Mouse (Mus musculus) limb, embryonic 15.5 days (tissue): ENCODE measurements around the gene Ip6k1. TPM values are rescaled to one million over a fixed set of nuclear protein-coding genes. Genes with fewer than 3 reads are reported as not detected.

Experiments used
- ATAC-seq: fragments of 200-750 bp; cut with Nextera tagmentation; 2 replicates; pipeline ENCODE4 v1.8.0; 2017; ENCODE audit warnings: low read depth, moderate TSS enrichment; ENCODE audit not compliant: insufficient number of reproducible peaks, low FRiP score, low TSS enrichment
- H3K27ac ChIP-seq: fragments of 300-500 bp; sonication (generic); 2 replicates; pipeline ENCODE4 v1.5.1; 2015; ENCODE audit warnings: moderate library complexity, mild to moderate bottlenecking, inconsistent platforms
- H3K27me3 ChIP-seq: fragments of 300-500 bp; sonication (generic); 2 replicates; pipeline ENCODE4 v1.6.1; 2015; ENCODE audit warnings: inconsistent platforms
- H3K36me3 ChIP-seq: fragments of 300-500 bp; sonication (generic); 2 replicates; pipeline ENCODE4 v1.6.1; 2015; ENCODE audit warnings: inconsistent platforms
- H3K4me1 ChIP-seq: fragments of 300-500 bp; sonication (generic); 2 replicates; pipeline ENCODE4 v1.6.1; 2015; ENCODE audit warnings: inconsistent platforms
- H3K4me2 ChIP-seq: fragments of 300-500 bp; sonication (generic); 2 replicates; pipeline ENCODE4 v1.6.1; 2015; ENCODE audit warnings: mild to moderate bottlenecking, inconsistent platforms
- H3K4me3 ChIP-seq: fragments of 300-500 bp; sonication (generic); 2 replicates; pipeline ENCODE4 v1.5.1; 2015; ENCODE audit warnings: mild to moderate bottlenecking, inconsistent platforms
- H3K9ac ChIP-seq: fragments of 300-500 bp; sonication (generic); 2 replicates; pipeline ENCODE4 v1.6.1; 2015; ENCODE audit warnings: inconsistent platforms
- H3K9me3 ChIP-seq: fragments of 300-500 bp; sonication (generic); 2 replicates; pipeline ENCODE4 v1.6.1; 2016; ENCODE audit warnings: inconsistent platforms
- WGBS: fragments of 180-500 bp; shearing (Covaris S2); methylation state at CpG from one replicate; pipeline ENCODE4 v1.1.7; 2015; 5-methylcytosine and 5-hydroxymethylcytosine counted together
- polyA plus RNA-seq: library from polyadenylated mRNA; unstranded; fragments of >200 nt; fragmentation: Nextera tagmentation; extraction: Ambion mirVana; gene quantifications from 2 replicates; pipeline ENCODE4 v1.2.1, GENCODE M21; 2015

The Ip6k1 gene
- polyA plus RNA-seq, 1 experiment from 2014 or later, result 64.3 TPM

DNA sequence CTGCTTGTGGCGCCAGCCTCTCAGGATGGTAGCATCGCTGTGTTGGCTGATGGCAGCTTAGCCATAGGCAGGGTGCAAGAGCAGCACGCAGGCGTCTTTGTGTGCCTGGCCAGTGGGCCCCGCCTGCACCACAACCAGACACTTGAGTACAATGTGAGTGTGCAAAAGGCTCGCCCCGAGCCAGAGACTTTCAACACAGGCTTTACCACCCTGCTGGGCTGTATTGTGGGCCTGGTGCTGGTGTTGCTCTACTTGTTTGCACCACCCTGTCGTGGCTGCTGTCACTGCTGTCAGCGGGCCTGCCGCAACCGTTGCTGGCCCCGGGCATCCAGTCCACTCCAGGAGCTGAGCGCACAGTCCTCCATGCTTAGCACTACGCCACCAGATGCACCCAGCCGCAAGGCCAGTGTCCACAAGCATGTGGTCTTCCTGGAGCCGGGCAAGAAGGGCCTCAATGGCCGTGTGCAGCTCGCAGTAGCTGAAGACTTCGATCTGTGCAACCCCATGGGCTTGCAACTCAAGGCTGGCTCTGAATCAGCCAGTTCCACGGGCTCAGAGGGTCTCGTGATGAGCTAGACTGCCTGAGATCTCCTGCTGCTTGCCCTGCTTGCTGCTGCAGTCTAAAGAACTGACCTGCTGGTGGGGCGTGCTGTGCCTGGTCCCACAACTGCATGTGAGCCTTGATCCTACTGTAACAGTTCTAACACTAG, 52.2 kb downstream of the Ip6k1 start:
- ATAC-seq, result no peak
- Histone ChIP-seq H3K36me3 (peaks cover 81% of the 10 kb centered on the region), H3K9ac (no peak overlapping the region), H3K9me3 (no peaks in the 10 kb centered on the region), H3K4me3 (no peak overlapping the region), H3K4me1 (peaks cover 44% of the 10 kb centered on the region), H3K27me3 (no peaks in the 10 kb centered on the region), H3K27ac (no peak overlapping the region), H3K4me2 (no peak overlapping the region)
- WGBS, result 87% methylated on average over 22 of the region's 22 CpGs

DNA sequence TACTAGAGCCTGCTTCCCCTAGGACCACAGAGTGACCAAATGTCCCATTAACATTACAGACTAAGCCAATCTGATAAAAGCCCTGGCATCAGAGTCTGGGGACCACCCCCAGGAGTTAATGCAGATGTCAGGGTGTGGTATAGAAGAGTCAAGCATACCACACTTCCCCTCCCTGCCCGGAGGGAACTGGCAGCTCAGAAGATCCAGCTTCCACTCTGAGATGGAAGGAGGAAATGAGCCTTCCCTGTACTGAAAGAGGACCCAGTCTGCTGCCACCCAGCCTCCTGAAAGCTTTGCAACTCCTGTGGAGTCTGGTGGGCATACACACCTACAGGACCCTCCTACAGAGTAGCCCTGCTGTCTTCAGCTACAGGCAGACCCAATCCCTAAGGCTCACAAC, 52.8 kb downstream of the Ip6k1 start:
- H3K4me1 ChIP-seq, result peaks cover 38% of the 10 kb centered on the region
- H3K9me3 ChIP-seq, result no peaks in the 10 kb centered on the region
- H3K36me3 ChIP-seq, result peaks cover 87% of the 10 kb centered on the region
- no peak overlapping the region for H3K9ac ChIP-seq
- no peak overlapping the region for H3K4me2 ChIP-seq
- no peak for ATAC-seq
- 71% methylated on average over 1 of the region's 1 CpGs for WGBS
- H3K27me3 ChIP-seq, result no peaks in the 10 kb centered on the region
- H3K4me3 ChIP-seq, result no peak overlapping the region
- no peak overlapping the region for H3K27ac ChIP-seq

DNA sequence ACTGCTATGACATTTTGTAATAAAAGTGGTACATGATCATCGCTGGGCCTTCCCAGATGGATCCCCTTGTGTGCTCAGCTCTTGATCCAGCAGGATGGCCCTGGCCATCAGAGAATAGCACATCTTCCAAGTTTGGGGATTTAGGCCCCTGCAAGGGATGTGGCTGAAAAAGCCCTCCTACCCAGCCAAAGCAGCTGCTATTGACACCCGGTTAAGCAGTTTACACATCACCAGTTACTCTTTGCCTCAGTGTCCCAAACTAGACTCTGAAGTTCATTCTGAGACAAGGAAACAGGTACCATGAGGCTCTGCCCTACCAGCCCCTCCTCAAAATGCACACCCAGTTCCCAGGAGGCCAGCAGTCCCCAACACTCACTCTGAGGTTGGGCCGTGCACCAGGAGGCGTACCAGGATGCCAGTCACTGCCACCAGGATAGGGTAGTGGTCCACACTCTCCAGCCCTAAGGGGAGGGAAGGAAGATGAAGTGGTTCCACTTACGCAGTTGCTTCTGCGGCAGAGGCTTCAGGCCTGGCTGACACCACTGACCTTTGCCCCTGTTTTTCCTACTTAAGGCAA, 53.4 kb downstream of the Ip6k1 start:
- Histone ChIP-seq H3K4me2 (no peak overlapping the region), H3K4me1 (peaks cover 31% of the 10 kb centered on the region), H3K9ac (no peak overlapping the region), H3K4me3 (no peak overlapping the region), H3K27ac (no peak overlapping the region), H3K9me3 (no peaks in the 10 kb centered on the region), H3K36me3 (peaks cover 88% of the 10 kb centered on the region), H3K27me3 (no peaks in the 10 kb centered on the region)
- 84% methylated on average over 6 of the region's 6 CpGs for WGBS
- no peak for ATAC-seq

DNA sequence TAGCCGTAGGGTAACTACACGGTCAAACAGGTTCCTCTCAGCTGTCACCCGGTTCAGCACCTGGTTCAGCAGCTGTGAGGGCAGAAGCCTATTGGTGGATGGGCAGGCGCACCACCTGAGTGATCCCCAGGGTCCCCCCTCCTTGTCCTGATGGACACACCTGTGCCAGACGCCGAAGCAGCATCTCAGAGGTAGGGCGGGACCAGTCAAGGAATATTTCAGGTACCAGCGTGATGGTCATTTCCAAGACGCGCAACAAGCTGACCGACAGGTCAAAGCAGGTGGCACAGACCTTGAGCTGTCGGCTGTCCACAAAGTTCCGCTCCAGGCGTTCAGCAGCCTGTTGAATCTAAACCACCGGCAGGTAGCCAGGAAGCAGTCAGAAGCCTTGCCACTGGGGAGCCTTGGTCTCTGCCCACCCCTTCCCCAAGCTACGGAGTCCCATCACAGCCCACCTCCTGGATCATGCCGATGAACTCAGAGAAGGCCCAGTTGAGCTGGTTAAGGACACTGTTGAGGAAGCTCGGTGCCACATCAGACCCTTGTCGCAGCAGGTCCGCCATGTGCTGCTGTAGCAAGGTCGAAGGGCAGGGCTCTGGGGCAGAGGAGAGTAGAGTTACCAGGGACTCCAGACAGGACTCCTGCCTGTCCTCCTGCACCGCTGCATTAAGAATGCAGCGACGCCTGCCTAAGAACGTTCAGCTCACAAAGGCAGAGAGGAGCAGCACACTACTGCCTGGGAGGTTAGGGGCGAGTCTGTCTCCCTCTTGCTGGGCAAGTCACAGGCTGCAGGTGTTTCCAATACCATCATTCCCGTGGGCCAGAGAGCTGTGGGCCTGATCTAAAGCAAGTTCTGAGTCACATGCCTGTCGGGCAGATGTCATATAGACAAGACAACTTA, 54.3 kb downstream of the Ip6k1 start:
- H3K27ac ChIP-seq, result no peak overlapping the region
- no peak overlapping the region for H3K4me3 ChIP-seq
- no peak overlapping the region for H3K4me2 ChIP-seq
- 79% methylated on average over 28 of the region's 28 CpGs for WGBS
- H3K27me3 ChIP-seq, result no peaks in the 10 kb centered on the region
- peaks cover 22% of the 10 kb centered on the region for H3K4me1 ChIP-seq
- peaks cover 88% of the 10 kb centered on the region for H3K36me3 ChIP-seq
- no peaks in the 10 kb centered on the region for H3K9me3 ChIP-seq
- ATAC-seq, result no peak
- H3K9ac ChIP-seq, result no peak overlapping the region

DNA sequence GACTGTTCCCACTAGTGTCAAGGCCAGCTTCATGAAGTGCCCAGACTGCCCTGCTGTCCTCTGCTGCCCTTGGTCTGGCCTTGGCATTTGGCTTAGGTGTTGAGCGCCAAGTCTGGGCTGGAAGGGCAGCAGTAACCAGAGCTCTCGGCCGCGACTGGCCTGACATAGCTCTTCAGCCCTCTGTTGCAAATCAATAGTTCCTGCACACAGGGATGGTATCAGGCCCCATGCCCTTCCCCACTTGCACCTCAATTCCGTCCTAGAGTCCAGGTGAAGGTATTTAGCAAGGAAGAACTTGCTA, 54.9 kb downstream of the Ip6k1 start:
- H3K27me3 ChIP-seq, result no peaks in the 10 kb centered on the region
- H3K36me3 ChIP-seq, result peaks cover 88% of the 10 kb centered on the region
- 80% methylated on average over 5 of the region's 5 CpGs for WGBS
- H3K9ac ChIP-seq, result no peak overlapping the region
- H3K4me2 ChIP-seq, result no peak overlapping the region
- H3K4me3 ChIP-seq, result no peak overlapping the region
- H3K27ac ChIP-seq, result no peak overlapping the region
- H3K4me1 ChIP-seq, result peaks cover 17% of the 10 kb centered on the region
- no peak for ATAC-seq
- no peaks in the 10 kb centered on the region for H3K9me3 ChIP-seq

DNA sequence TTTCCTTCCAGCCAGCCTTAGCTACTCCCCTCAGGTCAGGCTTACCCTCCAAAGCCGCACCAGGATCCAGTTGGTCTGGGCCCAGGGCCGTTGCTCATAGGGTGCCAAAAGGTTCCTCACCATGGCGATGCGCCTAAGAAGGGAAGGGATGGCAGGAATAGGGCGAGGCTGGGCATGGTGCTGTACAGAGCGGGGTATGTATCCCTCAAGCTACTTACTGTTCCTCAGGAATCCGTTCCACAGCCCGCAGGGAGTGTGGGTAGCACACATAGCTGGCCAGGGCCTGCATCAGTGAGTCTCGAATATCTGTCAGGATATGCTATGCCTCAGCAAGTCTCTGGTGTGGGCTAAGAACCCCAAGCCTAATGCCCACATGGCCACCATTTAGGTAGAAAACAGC, 56.0 kb downstream of the Ip6k1 start:
- ATAC-seq, result no peak
- WGBS, result 94% methylated on average over 9 of the region's 9 CpGs

DNA sequence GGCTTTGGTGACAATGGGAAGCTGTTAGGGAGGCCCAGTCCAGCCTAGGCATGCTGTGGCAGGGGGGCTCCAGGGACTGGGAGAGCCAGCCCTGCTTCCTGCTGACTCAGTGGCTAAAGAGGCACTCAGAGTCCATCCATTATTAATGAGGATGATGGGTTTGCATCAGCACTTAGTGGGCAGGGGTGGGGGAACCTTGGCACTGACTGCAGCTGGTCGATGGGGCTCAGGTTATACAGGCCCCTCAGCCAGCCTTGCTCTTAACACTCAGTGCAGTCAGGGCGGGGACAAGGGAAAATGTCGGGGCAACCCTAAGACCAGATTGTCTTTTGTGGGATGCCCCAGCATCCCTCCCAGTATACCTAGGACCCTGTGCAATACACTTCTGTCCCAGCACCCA, 59.8 kb downstream of the Ip6k1 start:
- H3K27ac ChIP-seq, result no peak overlapping the region
- H3K9me3 ChIP-seq, result no peaks in the 10 kb centered on the region
- no peak overlapping the region for H3K4me3 ChIP-seq
- no peaks in the 10 kb centered on the region for H3K4me1 ChIP-seq
- 86% methylated on average over 3 of the region's 3 CpGs for WGBS
- no peak overlapping the region for H3K9ac ChIP-seq
- no peak for ATAC-seq
- no peak overlapping the region for H3K4me2 ChIP-seq
- H3K36me3 ChIP-seq, result peaks cover 77% of the 10 kb centered on the region
- no peaks in the 10 kb centered on the region for H3K27me3 ChIP-seq

More for the DNA sequence above, 56.0 kb downstream of the Ip6k1 start:
- no peaks in the 10 kb centered on the region for H3K9me3 ChIP-seq
- no peak overlapping the region for H3K9ac ChIP-seq
- H3K4me3 ChIP-seq, result no peak overlapping the region
- H3K4me2 ChIP-seq, result no peak overlapping the region
- H3K27ac ChIP-seq, result no peak overlapping the region
- peaks cover 99% of the 10 kb centered on the region for H3K36me3 ChIP-seq
- no peaks in the 10 kb centered on the region for H3K27me3 ChIP-seq
- peaks cover 6% of the 10 kb centered on the region for H3K4me1 ChIP-seq

DNA sequence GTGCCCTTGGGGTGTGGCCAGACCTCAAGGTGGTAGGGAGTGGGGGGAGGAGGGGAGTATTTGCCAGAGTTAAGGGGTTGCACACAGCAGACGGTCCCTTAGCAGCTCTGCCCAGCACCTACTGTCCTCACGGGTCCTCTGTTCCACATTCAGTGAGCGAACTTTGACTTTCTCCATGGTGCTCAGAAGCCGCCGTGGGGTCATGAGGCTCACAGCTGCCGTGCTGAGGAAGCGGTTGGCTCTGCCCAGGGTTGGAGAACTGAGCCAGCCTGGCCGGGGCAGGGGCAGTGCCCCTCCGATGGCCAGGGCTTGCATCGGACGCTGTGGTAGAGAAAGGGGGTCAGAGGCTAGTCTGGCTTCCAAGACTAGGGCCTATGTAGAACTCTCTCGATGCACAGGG, 61.1 kb downstream of the Ip6k1 start:
- Histone ChIP-seq H3K9me3 (no peaks in the 10 kb centered on the region), H3K9ac (no peak overlapping the region), H3K36me3 (peaks cover 65% of the 10 kb centered on the region), H3K27me3 (no peaks in the 10 kb centered on the region), H3K4me1 (no peaks in the 10 kb centered on the region), H3K27ac (no peak overlapping the region), H3K4me3 (no peak overlapping the region), H3K4me2 (no peak overlapping the region)
- WGBS, result 87% methylated on average over 12 of the region's 12 CpGs
- no peak for ATAC-seq

DNA sequence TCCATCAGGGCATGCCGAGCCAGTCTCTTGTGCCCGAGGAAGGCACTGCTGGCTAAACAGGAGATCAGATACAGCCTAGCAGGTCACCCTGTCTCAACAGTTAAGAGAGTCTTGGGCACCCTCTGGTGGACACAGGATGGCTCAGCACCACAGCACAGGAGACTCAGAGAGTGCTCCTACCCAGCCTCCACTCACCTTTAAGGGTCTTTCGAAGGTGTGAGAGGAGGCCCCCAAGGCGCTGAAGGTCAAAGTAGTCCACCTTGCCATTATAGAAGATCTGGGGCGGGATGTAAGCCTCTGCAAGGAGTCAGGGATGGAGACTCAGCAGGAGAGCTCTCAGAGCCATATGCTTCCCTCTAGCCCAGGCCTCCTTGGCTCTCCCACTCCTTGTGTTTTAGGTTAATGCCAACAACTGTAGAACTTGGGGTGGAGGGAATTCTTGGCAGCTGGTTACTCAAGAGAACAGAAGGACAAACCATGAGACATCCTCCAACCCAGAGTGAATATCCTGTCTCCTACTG, 63.2 kb downstream of the Ip6k1 start:
- H3K9me3 ChIP-seq, result no peaks in the 10 kb centered on the region
- no peak overlapping the region for H3K9ac ChIP-seq
- no peak overlapping the region for H3K4me2 ChIP-seq
- no peaks in the 10 kb centered on the region for H3K4me1 ChIP-seq
- no peak overlapping the region for H3K27ac ChIP-seq
- no peaks in the 10 kb centered on the region for H3K27me3 ChIP-seq
- H3K36me3 ChIP-seq, result peaks cover 59% of the 10 kb centered on the region
- no peak for ATAC-seq
- no peak overlapping the region for H3K4me3 ChIP-seq
- WGBS, result 53% methylated on average over 5 of the region's 5 CpGs

DNA sequence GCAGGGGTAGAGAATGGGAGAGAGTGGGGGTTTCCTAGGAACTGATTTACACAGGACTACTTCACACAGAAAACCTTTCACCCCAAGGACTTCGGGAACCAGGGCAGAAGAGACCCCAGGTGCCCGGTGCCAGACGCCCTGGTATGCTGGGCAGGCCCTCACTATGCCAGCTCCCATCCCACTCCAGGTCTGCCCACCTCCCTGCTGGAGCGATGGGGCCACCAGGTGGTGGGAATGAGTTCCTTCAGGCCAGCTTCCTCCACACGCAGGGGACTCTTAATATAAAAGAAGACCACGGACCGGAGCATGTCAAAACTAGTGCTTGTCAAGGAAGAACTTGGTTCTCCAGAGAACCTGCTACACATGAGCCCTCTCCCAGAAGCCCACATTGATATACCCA, 64.9 kb downstream of the Ip6k1 start:
- H3K4me2 ChIP-seq, result no peak overlapping the region
- WGBS, result 79% methylated on average over 7 of the region's 7 CpGs
- no peaks in the 10 kb centered on the region for H3K4me1 ChIP-seq
- H3K27ac ChIP-seq, result no peak overlapping the region
- H3K9me3 ChIP-seq, result no peaks in the 10 kb centered on the region
- H3K4me3 ChIP-seq, result no peak overlapping the region
- no peaks in the 10 kb centered on the region for H3K27me3 ChIP-seq
- peaks cover 51% of the 10 kb centered on the region for H3K36me3 ChIP-seq
- H3K9ac ChIP-seq, result no peak overlapping the region
- no peak for ATAC-seq

DNA sequence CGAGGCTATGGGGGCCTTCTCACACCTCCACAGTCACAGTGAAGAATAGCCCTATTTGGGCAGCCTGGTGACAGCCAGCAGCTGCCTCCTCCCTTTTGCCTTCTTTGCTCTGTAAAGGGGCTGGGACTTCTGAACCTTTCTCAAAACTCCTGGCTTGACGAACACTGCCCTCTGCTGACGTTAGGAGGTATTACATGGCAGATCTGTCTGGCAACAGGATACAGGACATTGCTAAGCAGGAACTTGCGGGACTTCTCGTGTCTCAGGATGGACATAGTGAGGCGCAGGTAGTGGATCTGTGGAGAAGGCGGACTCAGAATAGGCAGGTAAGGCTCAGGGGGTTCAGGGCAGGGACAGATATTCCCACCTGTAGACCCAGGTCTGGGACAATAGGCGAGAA, 65.6 kb downstream of the Ip6k1 start:
- Histone ChIP-seq H3K27me3 (no peaks in the 10 kb centered on the region), H3K4me1 (no peaks in the 10 kb centered on the region), H3K9me3 (no peaks in the 10 kb centered on the region), H3K36me3 (peaks cover 44% of the 10 kb centered on the region), H3K4me3 (no peak overlapping the region), H3K27ac (no peak overlapping the region), H3K9ac (no peak overlapping the region), H3K4me2 (no peak overlapping the region)
- ATAC-seq, result no peak
- 13% methylated on average over 8 of the region's 8 CpGs for WGBS

DNA sequence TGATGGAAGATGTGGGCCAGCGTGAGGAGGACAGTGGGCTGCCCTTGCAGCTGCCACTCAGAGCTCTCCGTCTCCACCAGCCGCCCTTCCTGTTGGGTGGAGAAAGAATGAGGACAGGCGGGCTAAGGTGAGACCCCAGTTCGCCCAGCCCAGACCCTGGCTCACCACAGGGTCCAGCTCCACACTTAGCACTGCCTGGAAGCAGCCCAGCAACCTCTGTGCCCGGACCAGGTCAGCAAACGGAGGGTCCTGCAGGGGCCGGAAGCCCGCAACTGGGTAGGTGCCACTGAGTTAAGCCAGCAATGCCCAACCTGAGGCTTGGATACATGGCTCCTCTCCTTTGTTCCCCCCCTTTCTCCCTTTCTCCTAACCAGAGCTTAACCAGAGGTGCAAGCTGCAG, 66.7 kb downstream of the Ip6k1 start:
- ATAC-seq, result no peak
- H3K36me3 ChIP-seq, result peaks cover 38% of the 10 kb centered on the region

More for the DNA sequence above, 66.7 kb downstream of the Ip6k1 start:
- no peak overlapping the region for H3K4me3 ChIP-seq
- no peak overlapping the region for H3K4me2 ChIP-seq
- no peak overlapping the region for H3K9ac ChIP-seq
- no peaks in the 10 kb centered on the region for H3K9me3 ChIP-seq
- no peak overlapping the region for H3K27ac ChIP-seq
- H3K27me3 ChIP-seq, result no peaks in the 10 kb centered on the region
- no peaks in the 10 kb centered on the region for H3K4me1 ChIP-seq
- 90% methylated on average over 9 of the region's 9 CpGs for WGBS
